Mouse (Mus musculus) MN1 (cell line): ENCODE results near the gene Col1a2.

Experiments used
- DNase-seq: peaks from one replicate; pipeline ENCODE4 v3.0.0-alpha.2; 2016; ENCODE audit warnings: low spot score

The Col1a2 gene

GRCm38 (mm10) chr6:4587946-4588345, 83.3 kb downstream of the Col1a2 start:
- DNase-seq, result no peak

- no peak for DNase-seq
Measured at GRCm38 (mm10) chr6:4588722-4589121, 84.1 kb downstream of the Col1a2 start.

GRCm38 (mm10) chr6:4590089-4590488, 85.5 kb downstream of the Col1a2 start:
- no peak for DNase-seq
